Mouse (Mus musculus) lung, postnatal 25 days (tissue): Measurements from ENCODE around the gene Vmn1r199.

Experiments used
- DNase-seq: peaks from one replicate; pipeline ENCODE4 v3.0.0; 2022; ENCODE audit warnings: low spot score

Vmn1r199 gene

DNA sequence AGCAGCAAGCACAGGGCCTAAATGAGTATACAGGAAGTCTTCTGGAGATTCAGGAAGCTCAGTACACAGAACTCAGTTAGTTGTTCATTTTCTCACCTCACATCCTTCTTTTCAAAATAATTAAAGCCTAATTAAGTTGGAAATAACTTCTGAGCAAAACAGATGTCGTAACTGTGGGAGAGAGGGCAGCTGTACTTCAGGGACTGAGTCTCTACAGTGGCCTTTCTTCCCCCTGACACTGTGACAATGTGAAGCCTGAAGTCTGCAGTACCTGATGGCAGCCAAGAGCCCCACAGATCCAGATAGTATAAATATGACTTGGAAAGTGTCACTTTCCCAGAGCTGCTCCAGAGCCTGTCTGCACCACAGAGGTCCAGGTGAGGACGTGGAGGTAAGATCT lies at the start of gene Vmn1r199:
Gene Vmn1r199 (plus strand): TSS at position 301 of the 400 bp plus-strand sequence.
- DNase-seq = no peak

GRCm38 (mm10) chr13:22333269-22333668 lies 46.3 kb upstream of the Vmn1r199 start:
- no peak for DNase-seq

DNA sequence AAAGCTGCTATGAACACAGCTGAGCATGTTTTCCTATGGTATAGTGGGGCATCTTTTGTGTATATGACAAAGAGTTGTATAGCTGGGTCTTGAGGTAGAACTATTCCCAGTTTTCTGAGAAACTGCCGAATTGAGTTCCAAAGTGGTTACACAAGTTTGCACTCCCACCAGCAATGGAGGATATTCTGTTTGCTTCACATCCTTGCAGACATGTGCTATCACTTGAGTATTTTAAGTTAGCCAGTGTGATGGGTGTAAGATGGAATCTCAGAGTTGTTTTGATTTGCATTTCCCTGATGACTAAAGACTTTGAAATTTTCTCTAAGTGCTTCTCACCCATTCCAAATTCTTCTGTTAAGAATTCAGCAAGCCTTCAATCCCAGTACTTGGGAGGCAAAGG lies 44.1 kb upstream of the Vmn1r199 start:
- DNase-seq = no peak

GRCm38 (mm10) chr13:22350064-22350463 lies 29.6 kb upstream of the Vmn1r199 start, which contains the start of gene Vmn1r198:
Gene Vmn1r198 (plus strand): TSS chr13:22350364.
- DNase-seq = no peak

DNA sequence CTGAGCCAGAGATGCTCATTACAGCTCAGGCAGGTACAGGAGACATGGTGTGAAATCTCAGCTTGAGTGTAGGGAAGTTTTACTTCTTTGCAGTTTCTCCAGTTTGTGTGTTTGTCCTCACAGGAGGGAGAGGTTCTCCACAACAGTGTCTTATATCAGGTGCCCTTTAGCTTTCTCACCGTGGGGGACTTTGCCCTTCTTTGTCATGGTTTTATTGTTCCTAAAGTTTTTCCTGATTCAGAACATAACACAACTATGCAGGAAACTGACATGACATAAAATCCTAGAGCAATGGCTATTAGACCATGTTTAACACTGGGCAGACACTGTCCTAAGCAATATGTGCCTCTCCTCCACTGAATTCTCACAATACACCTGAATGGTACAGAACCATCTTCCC lies 28.8 kb upstream of the Vmn1r199 start:
- no peak for DNase-seq

GRCm38 (mm10) chr13:22381128-22381527 lies 1.5 kb downstream of the Vmn1r199 start:
- DNase-seq = peak; percentile 2

GRCm38 (mm10) chr13:22383401-22383800 lies 3.8 kb downstream of the Vmn1r199 start:
- DNase-seq = no peak

GRCm38 (mm10) chr13:22387050-22387449 lies 7.4 kb downstream of the Vmn1r199 start:
- DNase-seq = no peak

- DNase-seq = no peak
Measured at GRCm38 (mm10) chr13:22390073-22390472, 10.5 kb downstream of the Vmn1r199 start, which contains the start of gene Vmn1r200. Gene Vmn1r200 (plus strand): TSS chr13:22390373.

- DNase-seq = no peak
Measured at GRCm38 (mm10) chr13:22402978-22403377, 23.4 kb downstream of the Vmn1r199 start.
